Mouse (Mus musculus) cortical plate, adult 2 months (tissue): ENCODE measurements around the gene Avpr1b. TPM values are rescaled to one million over a fixed set of nuclear protein-coding genes. Genes with fewer than 3 reads are reported as not detected.

ENCODE experiments used
- H3K27ac ChIP-seq: fragments of 200-500 bp; 2 replicates; pipeline ENCODE4 v1.5.1; 2012; ENCODE audit warnings: low read length, control low read depth, inconsistent platforms; ENCODE audit not compliant: insufficient read depth
- H3K4me1 ChIP-seq: fragments of 200-500 bp; 2 replicates; pipeline ENCODE4 v1.6.1; 2011; ENCODE audit warnings: low read length; ENCODE audit not compliant: control insufficient read depth, insufficient read depth
- H3K4me3 ChIP-seq: fragments of 200-500 bp; 2 replicates; pipeline ENCODE4 v1.5.1; 2011; ENCODE audit warnings: mild to moderate bottlenecking, low read length, control low read depth; ENCODE audit not compliant: insufficient read depth
- CTCF ChIP-seq: fragments of 200-500 bp; IDR thresholded peaks from 2 replicates; pipeline ENCODE4 v1.5.1; 2011; ENCODE audit warnings: mild to moderate bottlenecking, control low read depth, low read length; ENCODE audit not compliant: insufficient read depth; ENCODE audit errors: extremely low read depth
- POLR2A ChIP-seq: fragments of 200-500 bp; IDR thresholded peaks from 2 replicates; pipeline ENCODE4 v1.6.1; 2011; ENCODE audit warnings: mild to moderate bottlenecking, low read length, control low read depth; ENCODE audit not compliant: insufficient read depth; ENCODE audit errors: extremely low read depth
- polyA plus RNA-seq: library from polyadenylated mRNA; depleted of rRNA; stranded (reverse); fragments of >200 nt; gene quantifications from 2 replicates; pipeline ENCODE4 v1.2.3, GENCODE M21; 2012

The Avpr1b gene
- polyA plus RNA-seq, 1 experiment, result not detected

GRCm38 (mm10) chr1:131638541-131639421, 39.7 kb downstream of the Avpr1b start:
- H3K4me1 ChIP-seq, result no peaks in the 10 kb centered on the region
- no peak for TF ChIP-seq CTCF
- no peak for TF ChIP-seq POLR2A
- no peak overlapping the region for H3K27ac ChIP-seq
- no peak overlapping the region for H3K4me3 ChIP-seq

DNA sequence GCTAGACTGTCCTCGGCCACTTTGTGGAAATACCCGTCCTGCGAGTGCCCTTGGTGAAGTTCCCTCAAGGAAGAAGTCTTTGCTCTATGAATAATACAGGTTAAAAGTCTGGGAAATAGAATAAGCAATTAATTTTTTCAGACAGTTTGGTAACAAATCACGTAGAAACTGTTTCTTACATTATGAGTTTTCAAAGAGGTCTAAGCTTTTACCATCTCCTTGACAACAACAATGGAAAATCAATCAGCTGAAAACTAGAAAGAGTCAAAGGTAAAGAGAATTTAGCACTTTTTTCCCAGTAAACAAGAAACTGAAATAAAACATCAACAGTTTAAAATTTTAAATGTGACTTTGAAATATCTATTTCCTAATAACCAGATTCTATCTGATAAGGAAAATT, 41.0 kb downstream of the Avpr1b start:
- H3K27ac ChIP-seq, result no peak overlapping the region
- H3K4me1 ChIP-seq, result no peaks in the 10 kb centered on the region
- no peak overlapping the region for H3K4me3 ChIP-seq
- TF ChIP-seq CTCF (no peak), POLR2A (no peak)

DNA sequence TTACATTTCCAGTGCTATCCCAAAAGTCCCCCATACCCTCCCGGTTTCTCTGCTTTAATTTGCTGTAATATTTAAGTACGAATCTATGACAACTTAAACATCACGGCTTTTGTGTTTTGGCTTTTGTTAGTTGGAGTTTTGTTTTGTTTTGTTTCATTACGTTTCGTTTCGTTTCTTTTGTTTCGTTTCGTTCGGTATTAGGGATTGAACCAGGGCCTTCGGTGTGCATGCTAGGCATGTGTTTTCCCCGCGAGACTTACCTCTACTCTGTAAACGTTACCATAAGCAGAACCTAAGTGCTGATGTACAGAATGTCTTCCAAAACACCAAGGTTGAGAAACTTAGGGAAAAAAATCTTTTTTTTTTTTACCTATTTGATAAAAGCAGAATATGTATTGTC, 42.5 kb downstream of the Avpr1b start:
- H3K4me3 ChIP-seq, result no peak overlapping the region
- TF ChIP-seq CTCF (no peak), POLR2A (no peak)
- H3K27ac ChIP-seq, result no peak overlapping the region
- no peaks in the 10 kb centered on the region for H3K4me1 ChIP-seq

DNA sequence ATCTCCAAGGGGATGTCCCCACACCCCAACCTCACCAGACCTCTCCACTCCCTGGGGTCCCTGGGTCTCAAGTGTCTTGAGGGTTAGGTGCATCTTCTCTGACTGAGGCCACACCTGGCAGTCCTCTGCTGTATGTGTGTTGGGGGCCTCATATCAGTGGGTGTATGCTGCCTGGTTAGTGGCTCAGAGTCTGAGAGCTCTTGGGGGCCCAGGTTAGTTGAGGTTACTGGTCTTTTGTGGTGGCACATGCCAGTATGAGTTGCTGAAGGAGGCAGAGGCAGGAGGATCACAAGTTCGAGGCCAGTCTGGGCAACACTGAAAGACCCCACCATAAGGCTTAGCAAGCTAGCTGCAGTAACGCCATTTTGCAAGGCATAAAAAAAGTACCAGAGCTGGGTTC, 43.2 kb downstream of the Avpr1b start:
- Histone ChIP-seq H3K4me3 (no peak overlapping the region), H3K4me1 (no peaks in the 10 kb centered on the region), H3K27ac (no peak overlapping the region)
- no peak for TF ChIP-seq CTCF
- TF ChIP-seq POLR2A, result no peak

DNA sequence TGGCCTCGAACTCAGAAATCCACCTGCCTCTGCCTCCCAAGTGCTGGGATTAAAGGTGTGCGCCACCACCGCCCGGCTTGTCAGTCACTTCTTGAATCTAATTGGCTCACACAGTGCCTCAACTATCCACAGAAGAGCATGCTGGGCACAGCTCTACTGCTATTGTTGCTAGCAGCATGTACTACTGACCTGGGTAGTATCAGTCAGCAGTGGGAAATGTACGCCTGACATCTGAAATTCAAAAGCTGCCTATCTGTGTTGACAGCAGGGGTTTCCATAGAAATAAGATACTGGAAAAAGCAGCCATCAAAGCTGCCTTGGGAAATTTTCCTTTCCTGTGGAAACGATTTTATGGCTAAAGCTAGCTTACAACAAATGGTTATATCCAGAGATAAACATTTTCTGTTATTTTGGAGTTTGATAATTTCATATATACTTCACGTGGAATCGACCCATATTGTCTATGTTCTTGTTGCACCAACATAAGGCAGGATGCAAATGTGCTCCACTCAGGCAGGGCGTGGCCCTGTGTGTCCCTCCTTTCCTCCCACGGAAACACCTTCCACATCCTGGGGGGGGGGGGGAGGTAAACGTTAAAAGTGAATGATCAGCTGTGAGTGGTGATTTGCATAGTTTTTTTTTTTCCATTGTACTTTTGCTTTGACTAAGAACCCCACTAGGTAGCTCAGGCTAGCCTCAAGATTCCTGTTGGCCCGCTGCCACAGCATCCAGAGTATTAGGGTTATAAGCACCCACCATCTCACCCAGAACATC, 53.8 kb downstream of the Avpr1b start:
- TF ChIP-seq POLR2A, result no peak
- no peak for TF ChIP-seq CTCF
- H3K4me1 ChIP-seq, result no peaks in the 10 kb centered on the region
- no peak overlapping the region for H3K27ac ChIP-seq
- H3K4me3 ChIP-seq, result no peak overlapping the region

GRCm38 (mm10) chr1:131655601-131656000, 56.6 kb downstream of the Avpr1b start:
- no peak overlapping the region for H3K4me3 ChIP-seq
- no peak for TF ChIP-seq POLR2A
- no peak for TF ChIP-seq CTCF
- H3K27ac ChIP-seq, result no peak overlapping the region

GRCm38 (mm10) chr1:131657945-131658354, 58.9 kb downstream of the Avpr1b start:
- peak; percentile 67 for TF ChIP-seq POLR2A
- TF ChIP-seq CTCF, result peak; percentile 91
- Histone ChIP-seq H3K27ac (no peak overlapping the region), H3K4me1 (no peaks in the 10 kb centered on the region), H3K4me3 (peak overlapping the region; percentile 13; the same call in 1 of the 2 replicates)

More at GRCm38 (mm10) chr1:131655601-131656000, 56.6 kb downstream of the Avpr1b start:
- H3K4me1 ChIP-seq, result no peaks in the 10 kb centered on the region

DNA sequence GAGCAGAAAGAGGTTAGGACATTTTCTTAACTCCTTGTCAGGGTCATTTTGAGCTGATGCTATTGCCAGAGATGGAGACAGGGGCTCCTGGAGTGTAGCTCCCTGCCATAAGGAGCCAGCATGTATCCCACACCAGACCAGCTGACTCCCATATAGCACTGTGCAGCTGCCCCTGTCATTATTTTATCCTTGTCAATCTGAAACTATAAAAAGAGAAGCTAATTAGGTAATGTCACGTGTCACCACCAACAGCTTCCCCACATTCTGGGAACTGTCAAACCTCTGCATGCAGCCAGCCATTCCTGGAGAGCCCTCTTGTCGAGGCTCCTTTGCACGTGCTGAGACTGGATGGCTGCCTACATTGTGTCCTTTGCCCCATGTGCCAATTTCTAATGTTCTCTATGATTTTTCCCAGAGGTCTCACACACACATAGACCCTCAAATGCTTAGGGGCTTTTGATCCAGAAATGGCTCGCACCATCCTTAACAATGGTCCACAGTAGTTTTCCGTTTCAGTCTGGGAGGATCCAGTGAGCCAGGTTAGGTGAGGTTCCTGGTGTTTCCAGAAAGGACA, 60.6 kb downstream of the Avpr1b start:
- no peak for TF ChIP-seq POLR2A
- TF ChIP-seq CTCF, result no peak
- Histone ChIP-seq H3K4me3 (no peak overlapping the region), H3K4me1 (no peaks in the 10 kb centered on the region), H3K27ac (no peak overlapping the region)

DNA sequence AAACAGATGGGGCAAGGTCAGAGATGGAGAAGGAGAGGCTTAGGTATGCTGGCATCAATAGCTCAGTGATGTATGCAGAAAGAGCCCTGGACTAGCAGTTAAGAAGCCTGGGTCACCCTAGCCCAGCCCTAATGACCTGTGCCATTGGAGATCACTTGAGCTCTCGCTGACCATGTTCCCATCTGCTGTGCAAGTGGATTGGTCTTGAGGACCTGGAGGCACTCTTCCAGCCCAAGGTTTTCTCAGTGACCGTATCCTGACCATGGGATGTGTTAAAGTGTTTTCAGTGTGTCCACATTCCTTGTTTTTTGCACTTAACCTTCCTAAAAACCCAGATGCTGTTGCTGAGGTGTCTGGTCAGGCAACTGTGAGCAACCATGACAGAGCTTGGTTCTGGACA, 61.2 kb downstream of the Avpr1b start:
- Histone ChIP-seq H3K4me1 (no peaks in the 10 kb centered on the region), H3K27ac (no peak overlapping the region), H3K4me3 (no peak overlapping the region)
- TF ChIP-seq POLR2A, result no peak
- TF ChIP-seq CTCF, result no peak
